Mouse (Mus musculus): Measurements from ENCODE around the gene Gm14419. TPM values are rescaled to one million over a fixed set of nuclear protein-coding genes. Genes with fewer than 3 reads are reported as not detected.
"Not testable (repeated sequence)": the region's sequence is repeated elsewhere in the genome, so short reads cannot be mapped to it uniquely, and the experiment has no call there.

The Gm14419 gene
- total RNA-seq (2021), result 10 to 100 TPM; 28.0 to 38.1 TPM
- long read RNA-seq, experiment 1, transcript Gm14419-203 (4 exons, 752 nt), result major isoform, 5 of 13 reads
- long read RNA-seq, experiment 1, partial matches to known transcripts, result 2 of 13 reads
- long read RNA-seq, experiment 1, other reads (novel, unspliced or antisense), result 6 of 13 reads
- long read RNA-seq, experiment 2, result 0 reads

- not testable (repeated sequence) for DNase-seq
Measured at GRCm38 (mm10) chr2:177000656-177001055, at the start of gene Gm14419. Gene Gm14419 (plus strand): TSS chr2:177000956.

Other genes with a start within 250 kb of the Gm14419 start
- gene Gm14295, start 202.3 kb upstream of the Gm14419 start, total RNA-seq (2021), result 10 to 100 TPM in 1 of 2 experiments, 1 to 10 TPM in 1; 9.1 to 13.8 TPM
- not detected for gene Gm14408, start 169.8 kb upstream of the Gm14419 start, total RNA-seq (2021)
- 1 to 10 TPM; 6.9 to 9.8 TPM for gene Gm14296, start 73.1 kb upstream of the Gm14419 start, total RNA-seq (2021)
- gene Gm14401, start 73.4 kb downstream of the Gm14419 start, total RNA-seq (2021), result 1 to 10 TPM in 1 of 2 experiments, under 1 TPM in 1; 0.26 to 1.2 TPM
- gene Gm14410, start 205.5 kb downstream of the Gm14419 start, total RNA-seq (2021), result 10 to 100 TPM; 23.2 to 43.3 TPM